8 mouse cellular contexts compared by ENCODE assay signal in the genomic region with DNA sequence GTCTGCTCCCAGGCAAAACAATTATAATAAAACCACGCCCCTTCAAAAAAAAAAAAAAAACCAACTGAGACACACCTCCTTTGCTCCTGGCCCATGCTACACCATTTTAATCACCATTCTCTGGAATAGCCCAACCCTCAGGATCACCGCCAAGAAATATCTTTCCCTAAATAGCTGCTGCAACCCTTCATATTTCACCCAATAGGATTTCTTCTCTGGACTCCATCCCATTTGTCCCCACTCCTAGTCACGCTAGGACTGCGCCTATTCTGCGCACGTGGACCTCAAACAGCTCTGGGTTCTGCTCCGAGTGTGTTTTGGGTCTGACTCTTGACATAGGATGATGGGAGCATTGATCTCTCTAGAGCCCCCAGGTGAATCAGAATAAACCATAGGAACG. TPM values are rescaled to one million over a fixed set of nuclear protein-coding genes. Genes with fewer than 3 reads are reported as not detected.
DNase-seq lines count a peak whose midpoint lies in the region; ATAC-seq and TF ChIP-seq lines count a peak whose summit lies in the region.

No protein-coding gene starts in this region.

- WGBS in lung, embryonic 14.5 days: 3% methylated on average over 8 of the region's 8 CpGs
- WGBS in forebrain, embryonic 11.5 days: 8% methylated on average over 8 of the region's 8 CpGs
- 8% methylated on average over 8 of the region's 8 CpGs for WGBS in limb, embryonic 10.5 days
- 5% methylated on average over 8 of the region's 8 CpGs for WGBS in neural tube, embryonic 15.5 days

- H3K27ac ChIP-seq in lung, embryonic 14.5 days (ENCODE audit: low read depth): no peak overlapping the region
- no peak overlapping the region for H3K27ac ChIP-seq in forebrain, embryonic 11.5 days (ENCODE audit: low read depth, low read length)
- H3K27ac ChIP-seq in limb, embryonic 10.5 days: no peak overlapping the region
- no peak overlapping the region for H3K27ac ChIP-seq in neural tube, embryonic 15.5 days (replicated peaks)

- peak; percentile 15; the same call in 1 of the 2 replicates for ATAC-seq in lung, embryonic 14.5 days (ENCODE audit: insufficient read depth)
- ATAC-seq in forebrain, embryonic 11.5 days (replicated peaks; ENCODE audit: low FRiP score): no peak
- ATAC-seq in neural tube, embryonic 15.5 days (ENCODE audit: low FRiP score): peak; percentile 43
- no peak for ATAC-seq in inflammation-experienced regulatory T-cells, adult 6 months

- H3K4me1 ChIP-seq in lung, embryonic 14.5 days (ENCODE audit: insufficient read depth): no peaks in the 10 kb centered on the region
- H3K4me1 ChIP-seq in forebrain, embryonic 11.5 days (replicated peaks; ENCODE audit: control insufficient read depth, insufficient read depth, low read length): no peaks in the 10 kb centered on the region
- peaks cover 16% of the 10 kb centered on the region for H3K4me1 ChIP-seq in limb, embryonic 10.5 days
- peaks cover 22% of the 10 kb centered on the region for H3K4me1 ChIP-seq in neural tube, embryonic 15.5 days

- no peak overlapping the region; the same call in 1 of the 2 replicates for H3K9ac ChIP-seq in lung, embryonic 14.5 days
- H3K9ac ChIP-seq in forebrain, embryonic 11.5 days (ENCODE audit: low read length): no peak overlapping the region
- H3K9ac ChIP-seq in neural tube, embryonic 15.5 days (replicated peaks): peak overlapping the region; percentile 45

- H3K27me3 ChIP-seq in lung, embryonic 14.5 days (ENCODE audit: insufficient read depth, low read length): peaks cover 8% of the 10 kb centered on the region; the same call in 1 of the 2 replicates
- peaks cover 12% of the 10 kb centered on the region for H3K27me3 ChIP-seq in forebrain, embryonic 11.5 days (ENCODE audit: control insufficient read depth, insufficient read depth, low read length)
- peaks cover 54% of the 10 kb centered on the region for H3K27me3 ChIP-seq in limb, embryonic 10.5 days (ENCODE audit: low read depth, poor library complexity, severe bottlenecking)
- H3K27me3 ChIP-seq in neural tube, embryonic 15.5 days (replicated peaks): peaks cover 37% of the 10 kb centered on the region

- no peak for TF ChIP-seq CTCF in lung, embryonic 14.5 days (IDR thresholded peaks at IDR 0.05; ENCODE audit: low read depth)

- no peaks in the 10 kb centered on the region for H3K9me3 ChIP-seq in lung, embryonic 14.5 days (ENCODE audit: low read depth, low read length)
- H3K9me3 ChIP-seq in forebrain, embryonic 11.5 days (ENCODE audit: control insufficient read depth, low read length): no peaks in the 10 kb centered on the region
- H3K9me3 ChIP-seq in limb, embryonic 10.5 days (replicated peaks): no peaks in the 10 kb centered on the region
- H3K9me3 ChIP-seq in neural tube, embryonic 15.5 days (replicated peaks): no peaks in the 10 kb centered on the region

- peak overlapping the region; percentile 75 for H3K4me2 ChIP-seq in lung, embryonic 14.5 days
- peak overlapping the region; percentile 79 for H3K4me2 ChIP-seq in forebrain, embryonic 11.5 days (ENCODE audit: low read depth, low read length, severe bottlenecking)
- H3K4me2 ChIP-seq in neural tube, embryonic 15.5 days: peak overlapping the region; percentile 87

- no peaks in the 10 kb centered on the region for H3K36me3 ChIP-seq in lung, embryonic 14.5 days (ENCODE audit: insufficient read depth)
- no peaks in the 10 kb centered on the region for H3K36me3 ChIP-seq in forebrain, embryonic 11.5 days (ENCODE audit: control insufficient read depth, insufficient read depth, low read length)
- H3K36me3 ChIP-seq in limb, embryonic 10.5 days: no peaks in the 10 kb centered on the region
- no peaks in the 10 kb centered on the region for H3K36me3 ChIP-seq in neural tube, embryonic 15.5 days

- peak overlapping the region; percentile 46 for H3K4me3 ChIP-seq in lung, embryonic 14.5 days (ENCODE audit: low read depth, low read length)
- peak overlapping the region; percentile 37; the same call in 1 of the 2 replicates for H3K4me3 ChIP-seq in forebrain, embryonic 11.5 days (ENCODE audit: low read depth, low read length)
- H3K4me3 ChIP-seq in limb, embryonic 10.5 days: peak overlapping the region; percentile 56
- peak overlapping the region; percentile 53 for H3K4me3 ChIP-seq in neural tube, embryonic 15.5 days (replicated peaks)

- peak; percentile 55 for DNase-seq in lung, embryonic 14.5 days
- no peak for DNase-seq in lung, postnatal 4 days
- DNase-seq in forebrain, embryonic 11.5 days (ENCODE audit: low spot score): no peak
- no peak for DNase-seq in limb, embryonic 10.5 days (ENCODE audit: low spot score)
- DNase-seq in left cerebral cortex, adult 9 months (ENCODE audit: low spot score in 2 of 2): no peak
- DNase-seq in adipocyte (ENCODE audit: low spot score): no peak

RNA-seq across cellular contexts. Expression of gene Klk8, which starts 1.0 kb away (rescaled TPM):
- 21.0 and 26.2 TPM in 2 replicates for polyA plus RNA-seq in lung, embryonic 14.5 days (2014; fragmentation: Nextera tagmentation; extraction: Ambion mirVana)
- polyA plus RNA-seq in forebrain, embryonic 11.5 days (2014; fragmentation: Nextera tagmentation; extraction: Ambion mirVana): 9.1 and 12.1 TPM in 2 replicates
- polyA plus RNA-seq in limb, embryonic 10.5 days (2016; fragmentation: Nextera tagmentation; extraction: Ambion mirVana): 13.7 and 16.4 TPM in 2 replicates
- 12.6 and 15.5 TPM in 2 replicates for polyA plus RNA-seq in neural tube, embryonic 15.5 days (2015; fragmentation: Nextera tagmentation; extraction: Ambion mirVana)
- polyA plus RNA-seq in inflammation-experienced regulatory T-cells, adult 6 months (2017; shearing (Covaris generic)): 100 to 1,000 TPM; 127 to 173 (median 148) TPM

RNA-seq across cellular contexts. Expression of gene Klk9, which starts 4.7 kb away (rescaled TPM):
- polyA plus RNA-seq in lung, embryonic 14.5 days (2014; fragmentation: Nextera tagmentation; extraction: Ambion mirVana): 0.20 TPM in 1 of 2 replicates, not detected in the other
- not detected in 2 replicates for polyA plus RNA-seq in forebrain, embryonic 11.5 days (2014; fragmentation: Nextera tagmentation; extraction: Ambion mirVana)
- 0.09 TPM in 1 of 2 replicates, not detected in the other for polyA plus RNA-seq in limb, embryonic 10.5 days (2016; fragmentation: Nextera tagmentation; extraction: Ambion mirVana)
- polyA plus RNA-seq in neural tube, embryonic 15.5 days (2015; fragmentation: Nextera tagmentation; extraction: Ambion mirVana): 0.23 TPM in 1 of 2 replicates, not detected in the other
- polyA plus RNA-seq in inflammation-experienced regulatory T-cells, adult 6 months (2017; shearing (Covaris generic)): not detected

RNA-seq across cellular contexts. Expression of gene Klk7, which starts 14.7 kb away (rescaled TPM):
- 0.09 TPM in 1 of 2 replicates, not detected in the other for polyA plus RNA-seq in lung, embryonic 14.5 days (2014; fragmentation: Nextera tagmentation; extraction: Ambion mirVana)
- polyA plus RNA-seq in forebrain, embryonic 11.5 days (2014; fragmentation: Nextera tagmentation; extraction: Ambion mirVana): not detected in 2 replicates
- not detected in 2 replicates for polyA plus RNA-seq in limb, embryonic 10.5 days (2016; fragmentation: Nextera tagmentation; extraction: Ambion mirVana)
- polyA plus RNA-seq in neural tube, embryonic 15.5 days (2015; fragmentation: Nextera tagmentation; extraction: Ambion mirVana): 0.24 TPM in 1 of 2 replicates, not detected in the other
- polyA plus RNA-seq in inflammation-experienced regulatory T-cells, adult 6 months (2017; shearing (Covaris generic)): under 1 TPM in 1 of 3 experiments, not detected in 2; 0.17 TPM

RNA-seq across cellular contexts. Expression of gene Klk10, which starts 15.5 kb away (rescaled TPM):
- polyA plus RNA-seq in lung, embryonic 14.5 days (2014; fragmentation: Nextera tagmentation; extraction: Ambion mirVana): 0.70 and 0.81 TPM in 2 replicates
- 0.17 and 0.20 TPM in 2 replicates for polyA plus RNA-seq in forebrain, embryonic 11.5 days (2014; fragmentation: Nextera tagmentation; extraction: Ambion mirVana)
- 0.20 and 0.25 TPM in 2 replicates for polyA plus RNA-seq in limb, embryonic 10.5 days (2016; fragmentation: Nextera tagmentation; extraction: Ambion mirVana)
- polyA plus RNA-seq in neural tube, embryonic 15.5 days (2015; fragmentation: Nextera tagmentation; extraction: Ambion mirVana): 0.10 and 0.51 TPM in 2 replicates
- under 1 TPM in 1 of 3 experiments, not detected in 2; 0.73 TPM for polyA plus RNA-seq in inflammation-experienced regulatory T-cells, adult 6 months (2017; shearing (Covaris generic))

RNA-seq across cellular contexts. Expression of gene Klk11, which starts 22.0 kb away (rescaled TPM):
- not detected in 2 replicates for polyA plus RNA-seq in lung, embryonic 14.5 days (2014; fragmentation: Nextera tagmentation; extraction: Ambion mirVana)
- polyA plus RNA-seq in forebrain, embryonic 11.5 days (2014; fragmentation: Nextera tagmentation; extraction: Ambion mirVana): not detected in 2 replicates
- polyA plus RNA-seq in limb, embryonic 10.5 days (2016; fragmentation: Nextera tagmentation; extraction: Ambion mirVana): 0.13 and 0.33 TPM in 2 replicates
- 0.33 TPM in 1 of 2 replicates, not detected in the other for polyA plus RNA-seq in neural tube, embryonic 15.5 days (2015; fragmentation: Nextera tagmentation; extraction: Ambion mirVana)
- under 1 TPM in 1 of 3 experiments, not detected in 2; 0.46 TPM for polyA plus RNA-seq in inflammation-experienced regulatory T-cells, adult 6 months (2017; shearing (Covaris generic))

Comparison
In these comparisons a context has a peak if more than half of its experiments do, and no peak if none do; other contexts are left out.
1. ATAC-seq: peak in lung, embryonic 14.5 days (single experiment) and neural tube, embryonic 15.5 days (single experiment); none in forebrain, embryonic 11.5 days (single experiment) and inflammation-experienced regulatory T-cells, adult 6 months (single experiment).
2. Peak in every context shown above with its lines, with median percentiles within 50 percentile points of each other: H3K4me2 ChIP-seq and H3K4me3 ChIP-seq.